Mouse (Mus musculus) heart, postnatal 0 days (tissue): Measurements from ENCODE around the gene Mdfic.

Experiments used
- CTCF ChIP-seq: IDR thresholded peaks from 2 replicates; pipeline ENCODE4 v1.5.1; 2016; ENCODE audit warnings: antibody characterized with exemption, control low read depth, low read depth
- EP300 ChIP-seq: IDR thresholded peaks from 2 replicates; pipeline ENCODE4 v1.6.1; 2016; ENCODE audit warnings: antibody characterized with exemption, low read depth

DNA sequence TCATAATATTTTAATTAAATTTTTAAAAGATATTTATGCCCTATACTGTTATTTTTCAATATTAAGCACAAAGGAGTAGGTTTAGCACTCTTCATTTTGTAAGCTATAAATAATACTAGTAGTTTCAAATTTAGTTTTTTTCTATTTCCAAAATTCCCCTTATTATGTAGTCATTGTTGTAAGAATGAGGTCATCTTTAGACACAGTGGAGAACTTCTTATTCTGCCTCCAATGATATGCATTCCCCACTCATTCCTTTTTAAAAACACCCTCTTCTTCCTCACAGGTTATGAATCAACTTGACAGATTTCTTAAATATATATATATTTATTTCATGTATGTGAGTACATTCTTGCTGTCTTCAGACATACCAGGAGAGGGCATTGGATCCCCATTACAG is 49.1 kb upstream of the Mdfic start:
- TF ChIP-seq CTCF = no peak
- TF ChIP-seq EP300 = no peak
